Mouse (Mus musculus) T-helper 2 cell (primary cell): ENCODE results near the gene Plcl1.

Experiments used
- in situ Hi-C: fragments of 300-600 bp; cut with MboI, MseI; formaldehyde crosslinking; loops from one replicate; pipeline ENCODE4 v1.15.1; 2025; ENCODE audit warnings: high pct_unique_total_duplicates

Gene Plcl1

GRCm38 (mm10) chr1:55405272-55406022 is at the start of gene Plcl1:
Gene Plcl1 (plus strand): TSS chr1:55405921.
- in situ Hi-C loops = loop anchor here (10.0 kb wide), 1 partner anchor 469 kb away; no protein-coding TSS in a partner anchor

- in situ Hi-C loops = no loop called here
Observed at GRCm38 (mm10) chr1:55362634-55363033, 43.1 kb upstream of the Plcl1 start.

GRCm38 (mm10) chr1:55363044-55363565 is 42.6 kb upstream of the Plcl1 start, which contains the start of gene Boll:
Gene Boll (minus strand): TSS chr1:55363469.
- in situ Hi-C loops = no loop called here

- in situ Hi-C loops = no loop called here
Observed at GRCm38 (mm10) chr1:55363586-55363985, 42.1 kb upstream of the Plcl1 start.

- in situ Hi-C loops = no loop called here
Observed at GRCm38 (mm10) chr1:55372626-55373025, 33.1 kb upstream of the Plcl1 start.

GRCm38 (mm10) chr1:55380527-55380926 is 25.2 kb upstream of the Plcl1 start:
- in situ Hi-C loops = loop anchor here (5.0 kb wide), 1 partner anchor 143 kb away; the partner anchor contains the start of gene Mars2

- in situ Hi-C loops = loop anchor here (5.0 kb wide), 1 partner anchor 146 kb away; the partner anchor contains the start of gene Mars2
Observed at GRCm38 (mm10) chr1:55383114-55383773, 22.5 kb upstream of the Plcl1 start.

- in situ Hi-C loops = loop anchor here (5.0 to 10.0 kb wide), 2 partner anchors 332 to 475 kb away; no protein-coding TSS in a partner anchor
Observed at GRCm38 (mm10) chr1:55399891-55400290, 5.8 kb upstream of the Plcl1 start.

GRCm38 (mm10) chr1:55404439-55404838 is 1.3 kb upstream of the Plcl1 start:
- in situ Hi-C loops = loop anchor here (5.0 to 10.0 kb wide), 2 partner anchors 328 to 470 kb away; no protein-coding TSS in a partner anchor

- in situ Hi-C loops = loop anchor here (10.0 kb wide), 1 partner anchor 469 kb away; no protein-coding TSS in a partner anchor
Observed at GRCm38 (mm10) chr1:55406023-55406413, 297 bp downstream of the Plcl1 start.

GRCm38 (mm10) chr1:55406531-55407375 is 1.0 kb downstream of the Plcl1 start:
- in situ Hi-C loops = loop anchor here (10.0 kb wide), 1 partner anchor 468 kb away; no protein-coding TSS in a partner anchor

GRCm38 (mm10) chr1:55410670-55411069 is 4.9 kb downstream of the Plcl1 start:
- in situ Hi-C loops = no loop called here

GRCm38 (mm10) chr1:55411079-55411478 is 5.4 kb downstream of the Plcl1 start:
- in situ Hi-C loops = no loop called here

GRCm38 (mm10) chr1:55412569-55412968 is 6.8 kb downstream of the Plcl1 start:
- in situ Hi-C loops = no loop called here

GRCm38 (mm10) chr1:55413534-55413933 is 7.8 kb downstream of the Plcl1 start:
- in situ Hi-C loops = no loop called here

GRCm38 (mm10) chr1:55418968-55419367 is 13.2 kb downstream of the Plcl1 start:
- in situ Hi-C loops = no loop called here

GRCm38 (mm10) chr1:55427607-55428006 is 21.9 kb downstream of the Plcl1 start:
- in situ Hi-C loops = no loop called here

- in situ Hi-C loops = no loop called here
Observed at GRCm38 (mm10) chr1:55429051-55429450, 23.3 kb downstream of the Plcl1 start.

- in situ Hi-C loops = no loop called here
Observed at GRCm38 (mm10) chr1:55429708-55430107, 24.0 kb downstream of the Plcl1 start.

- in situ Hi-C loops = no loop called here
Observed at GRCm38 (mm10) chr1:55430587-55430986, 24.9 kb downstream of the Plcl1 start.

GRCm38 (mm10) chr1:55436589-55436988 is 30.9 kb downstream of the Plcl1 start:
- in situ Hi-C loops = no loop called here
